Mouse (Mus musculus) embryonic facial prominence, embryonic 12.5 days (tissue): ENCODE results near the gene Adamtsl1. TPM values are rescaled to one million over a fixed set of nuclear protein-coding genes. Genes with fewer than 3 reads are reported as not detected.

Source experiments
- ATAC-seq: fragments of 200-750 bp; cut with Nextera tagmentation; 2 replicates; pipeline ENCODE4 v1.8.0; 2017; ENCODE audit not compliant: insufficient number of reproducible peaks, insufficient read depth, low FRiP score, low TSS enrichment
- H3K27ac ChIP-seq: fragments of 300-500 bp; sonication (generic); 2 replicates; pipeline ENCODE4 v1.5.1; 2016; ENCODE audit warnings: mild to moderate bottlenecking
- H3K27me3 ChIP-seq: fragments of 300-500 bp; sonication (generic); 2 replicates; pipeline ENCODE4 v1.6.1; 2016; ENCODE audit warnings: mild to moderate bottlenecking, moderate library complexity
- H3K36me3 ChIP-seq: fragments of 300-500 bp; sonication (generic); 2 replicates; pipeline ENCODE4 v1.6.1; 2016; ENCODE audit warnings: mild to moderate bottlenecking
- H3K4me1 ChIP-seq: fragments of 300-500 bp; sonication (generic); 2 replicates; pipeline ENCODE4 v1.6.1; 2016
- H3K4me2 ChIP-seq: fragments of 300-500 bp; sonication (generic); replicated peaks from 2 replicates; pipeline ENCODE4 v1.6.1; 2016; ENCODE audit warnings: mild to moderate bottlenecking, moderate library complexity
- H3K4me3 ChIP-seq: fragments of 300-500 bp; sonication (generic); 2 replicates; pipeline ENCODE4 v1.5.1; 2016; ENCODE audit warnings: mild to moderate bottlenecking
- H3K9ac ChIP-seq: fragments of 300-500 bp; sonication (generic); 2 replicates; pipeline ENCODE4 v1.6.1; 2016; ENCODE audit warnings: mild to moderate bottlenecking, moderate library complexity
- H3K9me3 ChIP-seq: fragments of 300-500 bp; sonication (generic); 2 replicates; pipeline ENCODE4 v1.6.1; 2016; ENCODE audit warnings: mild to moderate bottlenecking, moderate library complexity
- WGBS: fragments of 180-500 bp; shearing (Covaris S2); methylation state at CpG from one replicate; pipeline ENCODE4 v1.1.7; 2016; 5-methylcytosine and 5-hydroxymethylcytosine counted together
- polyA plus RNA-seq: library from polyadenylated mRNA; unstranded; fragments of >200 nt; fragmentation: Nextera tagmentation; extraction: Ambion mirVana; gene quantifications from 2 replicates; pipeline ENCODE4 v1.2.1, GENCODE M21; 2016

Adamtsl1 gene
- polyA plus RNA-seq, 1 experiment from 2014 or later = 38.3 TPM

DNA sequence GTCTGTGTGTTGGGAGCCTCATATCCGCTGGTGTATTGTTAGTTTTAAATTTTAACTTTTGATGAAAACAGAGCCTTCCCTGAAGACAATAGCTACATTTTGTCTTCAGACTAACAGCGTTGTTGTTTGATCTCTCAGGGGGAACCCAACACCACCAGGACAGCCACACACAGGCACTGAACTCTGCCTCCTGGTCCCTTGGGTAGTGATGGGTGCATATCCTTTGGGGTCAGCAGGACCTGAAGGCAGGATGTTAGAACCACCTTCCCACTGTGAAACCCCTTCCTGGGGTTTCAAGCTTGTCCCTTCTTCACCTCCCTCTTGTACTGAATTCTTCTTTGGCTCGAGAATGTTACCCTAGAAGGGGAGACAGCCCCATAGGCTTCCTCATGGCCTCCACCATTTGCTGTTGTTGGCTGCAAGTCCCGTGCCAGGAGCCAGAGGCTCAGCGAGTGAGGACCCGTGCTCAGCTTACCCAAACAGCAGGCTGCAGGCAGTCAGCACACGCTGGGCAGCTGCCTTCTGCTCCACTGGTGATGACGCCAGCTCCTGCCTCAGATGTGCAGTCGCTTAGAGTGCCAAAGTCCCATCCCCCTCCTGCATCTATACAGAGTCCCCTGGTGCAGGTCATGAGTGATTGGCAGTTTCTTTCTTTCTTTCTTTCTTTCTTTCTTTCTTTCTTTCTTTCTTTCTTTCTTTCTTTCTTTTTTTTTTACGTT lies 506.6 kb downstream of the Adamtsl1 start:
- 56% methylated on average over 10 of the region's 10 CpGs for WGBS
- peak; percentile 28; the same call in 1 of the 2 replicates for ATAC-seq
- H3K27ac ChIP-seq = no peak overlapping the region
- H3K9me3 ChIP-seq = no peaks in the 10 kb centered on the region
- no peaks in the 10 kb centered on the region for H3K27me3 ChIP-seq
- peaks cover 4% of the 10 kb centered on the region; the same call in 1 of the 2 replicates for H3K4me1 ChIP-seq
- H3K9ac ChIP-seq = no peak overlapping the region
- no peak overlapping the region for H3K4me3 ChIP-seq
- no peaks in the 10 kb centered on the region for H3K36me3 ChIP-seq
- no peak overlapping the region for H3K4me2 ChIP-seq

DNA sequence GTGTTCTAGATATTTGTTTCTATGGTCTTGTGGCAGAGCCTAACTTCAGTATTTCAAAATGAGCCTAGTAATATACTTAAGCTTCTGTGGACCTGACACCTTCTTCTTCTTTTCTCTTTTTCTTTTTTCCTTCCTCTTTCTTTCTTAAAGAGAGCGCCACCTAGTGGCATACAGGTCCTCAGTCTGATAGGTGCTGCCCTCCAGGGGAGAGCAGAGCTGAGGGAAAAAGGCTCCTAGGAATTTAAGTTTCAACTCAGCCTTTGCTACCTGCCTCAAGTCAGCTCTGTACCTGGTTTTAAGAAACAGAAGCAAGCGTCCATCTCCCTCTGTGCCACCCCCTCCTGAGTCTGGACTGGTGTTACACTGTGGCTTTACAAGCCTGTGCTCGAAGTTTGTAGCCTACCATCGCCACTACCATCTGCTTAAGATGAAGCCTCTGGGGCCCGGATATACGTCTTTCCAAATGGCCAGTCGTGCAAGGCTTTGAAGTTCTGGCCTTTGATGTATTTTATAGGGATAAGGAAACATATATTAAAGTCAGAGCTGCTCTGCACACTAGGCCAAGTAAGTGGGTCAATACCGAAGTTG lies 510.7 kb downstream of the Adamtsl1 start:
- no peaks in the 10 kb centered on the region for H3K36me3 ChIP-seq
- no peak overlapping the region for H3K9ac ChIP-seq
- H3K9me3 ChIP-seq = no peaks in the 10 kb centered on the region
- no peak overlapping the region for H3K27ac ChIP-seq
- 54% methylated on average over 8 of the region's 8 CpGs for WGBS
- no peak overlapping the region for H3K4me3 ChIP-seq
- no peak for ATAC-seq
- H3K4me1 ChIP-seq = peaks cover 4% of the 10 kb centered on the region; the same call in 1 of the 2 replicates
- H3K4me2 ChIP-seq = no peak overlapping the region
- H3K27me3 ChIP-seq = no peaks in the 10 kb centered on the region

DNA sequence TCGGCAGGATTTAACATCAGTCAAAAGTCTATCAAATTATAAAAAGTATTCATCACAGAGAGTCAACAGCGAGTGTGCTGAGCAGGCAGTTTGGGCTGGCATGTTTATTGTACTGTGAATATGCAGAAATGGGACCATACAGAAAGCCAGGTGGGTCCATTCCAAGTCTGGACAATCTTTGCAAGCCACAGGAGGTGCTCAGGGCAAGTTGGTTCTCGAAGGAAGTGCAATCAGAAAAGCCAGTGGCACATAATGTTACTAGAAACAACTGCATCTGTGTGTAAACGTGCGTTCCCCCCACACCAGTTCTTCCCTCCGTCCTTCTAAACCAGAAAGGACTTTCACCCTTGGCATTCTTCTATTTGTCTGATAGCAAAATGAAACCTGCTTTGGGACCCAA lies 515.5 kb downstream of the Adamtsl1 start:
- ATAC-seq = no peak
- Histone ChIP-seq H3K27me3 (no peaks in the 10 kb centered on the region), H3K9me3 (no peaks in the 10 kb centered on the region), H3K4me3 (no peak overlapping the region), H3K27ac (no peak overlapping the region), H3K4me2 (no peak overlapping the region), H3K4me1 (no peaks in the 10 kb centered on the region), H3K36me3 (no peaks in the 10 kb centered on the region), H3K9ac (no peak overlapping the region)
- 80% methylated on average over 6 of the region's 6 CpGs for WGBS

DNA sequence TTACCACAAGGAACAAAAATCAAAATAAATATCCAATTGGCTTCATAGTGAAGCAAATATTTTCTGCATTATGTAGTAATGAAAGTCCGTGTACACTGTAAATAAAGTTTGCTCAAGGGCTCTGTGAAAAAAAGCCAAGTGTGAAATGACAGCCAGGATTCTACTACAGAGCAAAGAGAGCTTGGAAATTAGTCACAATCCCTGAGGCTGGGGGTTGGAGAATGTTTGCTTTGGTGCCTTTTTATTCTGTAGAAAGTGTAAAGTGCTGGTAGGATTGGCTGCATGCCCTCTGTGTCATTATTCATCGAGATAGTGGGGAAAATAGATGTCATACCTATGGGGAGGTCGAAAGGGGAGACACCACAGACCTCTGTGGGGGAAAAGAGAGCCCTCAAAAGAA lies 516.2 kb downstream of the Adamtsl1 start:
- H3K9ac ChIP-seq = no peak overlapping the region
- H3K4me3 ChIP-seq = no peak overlapping the region
- H3K27me3 ChIP-seq = no peaks in the 10 kb centered on the region
- no peaks in the 10 kb centered on the region for H3K9me3 ChIP-seq
- no peak overlapping the region for H3K4me2 ChIP-seq
- H3K4me1 ChIP-seq = no peaks in the 10 kb centered on the region
- no peak overlapping the region for H3K27ac ChIP-seq
- 44% methylated on average over 3 of the region's 3 CpGs for WGBS
- no peak for ATAC-seq
- H3K36me3 ChIP-seq = no peaks in the 10 kb centered on the region

DNA sequence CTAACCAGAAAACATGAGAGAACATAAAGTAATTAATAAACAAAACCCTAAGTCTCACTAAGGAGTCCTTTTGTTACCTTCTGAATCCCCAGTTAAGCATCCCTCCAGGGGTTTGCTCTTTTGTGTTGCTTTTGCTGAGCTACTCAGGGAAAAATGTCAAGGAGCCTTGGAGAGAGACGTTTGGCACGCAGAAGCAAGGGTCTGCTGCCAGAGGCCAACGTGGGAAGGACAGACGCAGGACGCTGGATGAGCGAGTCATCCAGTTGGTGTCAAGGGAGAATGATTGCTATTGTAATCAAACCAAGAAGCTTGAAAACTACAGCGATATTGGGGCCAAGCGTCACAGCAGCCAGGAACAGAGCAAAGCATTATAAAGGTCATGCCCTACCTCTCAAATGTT lies 517.1 kb downstream of the Adamtsl1 start:
- Histone ChIP-seq H3K36me3 (no peaks in the 10 kb centered on the region), H3K4me1 (no peaks in the 10 kb centered on the region), H3K9ac (no peak overlapping the region), H3K27me3 (no peaks in the 10 kb centered on the region), H3K4me2 (no peak overlapping the region), H3K27ac (no peak overlapping the region), H3K4me3 (no peak overlapping the region), H3K9me3 (no peaks in the 10 kb centered on the region)
- ATAC-seq = no peak
- 15% methylated on average over 8 of the region's 8 CpGs for WGBS

DNA sequence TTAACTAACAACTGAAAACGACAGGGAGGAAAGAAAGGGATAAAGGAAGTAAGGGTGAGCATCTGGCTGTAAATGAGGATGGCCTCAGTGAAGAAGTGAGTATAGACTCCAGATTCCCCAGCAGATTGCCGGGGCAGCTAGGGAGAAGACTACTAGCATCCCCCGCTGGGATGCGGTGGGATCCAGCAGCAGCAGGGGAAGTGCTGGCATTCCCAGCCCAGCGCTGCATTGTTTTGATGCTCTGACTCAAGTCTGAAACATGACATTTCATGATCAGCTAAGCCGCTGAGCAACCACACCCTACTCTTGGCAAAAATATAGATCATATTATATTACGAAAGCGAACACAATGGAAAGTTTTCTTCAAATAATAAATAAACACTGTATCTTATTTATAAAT lies 526.9 kb downstream of the Adamtsl1 start:
- WGBS = 32% methylated on average over 8 of the region's 8 CpGs

DNA sequence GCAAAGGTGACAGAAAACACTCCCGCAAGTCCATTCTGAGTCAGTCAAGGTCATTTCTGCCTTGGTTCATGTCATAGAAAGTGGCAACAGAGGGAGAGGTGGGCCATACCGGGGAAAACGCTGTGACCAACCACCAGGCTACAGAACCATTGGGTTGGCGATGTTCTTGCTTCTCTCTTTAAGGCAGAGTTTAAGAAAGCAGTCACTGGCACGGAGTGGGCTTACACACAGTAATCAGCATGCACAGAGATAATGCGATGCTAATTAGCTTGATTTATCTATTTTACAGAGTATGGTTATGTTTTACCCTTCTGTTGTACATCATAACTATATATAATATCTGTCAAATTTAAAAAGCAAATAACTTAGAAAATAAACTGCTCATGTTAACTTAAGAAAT lies 531.5 kb downstream of the Adamtsl1 start:
- Histone ChIP-seq H3K27ac (no peak overlapping the region), H3K36me3 (no peaks in the 10 kb centered on the region), H3K4me2 (no peak overlapping the region), H3K4me3 (no peak overlapping the region), H3K9me3 (no peaks in the 10 kb centered on the region), H3K9ac (no peak overlapping the region), H3K4me1 (0 out of 2 replicates have a peak, but pooled peaks cover 2% of the 10 kb centered on the region), H3K27me3 (no peaks in the 10 kb centered on the region)
- WGBS = 92% methylated on average over 6 of the region's 6 CpGs
- no peak for ATAC-seq

More for the DNA sequence above, 526.9 kb downstream of the Adamtsl1 start:
- 0 out of 2 replicates have a peak, but pooled peaks cover 2% of the 10 kb centered on the region for H3K4me1 ChIP-seq
- no peak overlapping the region for H3K27ac ChIP-seq
- no peaks in the 10 kb centered on the region for H3K27me3 ChIP-seq
- H3K4me2 ChIP-seq = no peak overlapping the region
- no peak overlapping the region for H3K4me3 ChIP-seq
- no peaks in the 10 kb centered on the region for H3K36me3 ChIP-seq
- ATAC-seq = no peak
- H3K9ac ChIP-seq = no peak overlapping the region
- no peaks in the 10 kb centered on the region for H3K9me3 ChIP-seq

DNA sequence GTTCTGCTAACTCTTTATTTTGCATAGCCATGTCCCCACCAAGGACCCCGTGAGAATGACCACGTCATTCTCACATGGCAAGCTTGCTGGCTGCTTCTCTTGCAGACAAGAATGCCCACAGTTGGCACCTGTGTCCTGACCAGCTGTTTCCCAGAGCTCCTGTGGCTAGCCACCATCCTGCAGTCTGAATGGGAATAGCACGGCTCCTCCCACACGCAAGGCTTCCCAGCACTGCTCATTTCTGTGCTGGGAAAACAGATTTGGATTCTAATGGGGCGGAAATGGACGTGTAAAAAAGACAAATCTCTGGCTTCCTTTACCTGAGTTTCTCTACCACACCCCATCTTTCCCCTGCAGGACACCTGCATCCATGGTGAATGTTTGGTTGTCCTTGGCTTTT lies 531.9 kb downstream of the Adamtsl1 start:
- H3K9me3 ChIP-seq = no peaks in the 10 kb centered on the region
- H3K4me3 ChIP-seq = no peak overlapping the region
- H3K4me2 ChIP-seq = no peak overlapping the region
- H3K9ac ChIP-seq = no peak overlapping the region
- 0 out of 2 replicates have a peak, but pooled peaks cover 2% of the 10 kb centered on the region for H3K4me1 ChIP-seq
- no peak overlapping the region for H3K27ac ChIP-seq
- no peaks in the 10 kb centered on the region for H3K36me3 ChIP-seq
- no peaks in the 10 kb centered on the region for H3K27me3 ChIP-seq
- ATAC-seq = no peak
- 83% methylated on average over 6 of the region's 6 CpGs for WGBS

DNA sequence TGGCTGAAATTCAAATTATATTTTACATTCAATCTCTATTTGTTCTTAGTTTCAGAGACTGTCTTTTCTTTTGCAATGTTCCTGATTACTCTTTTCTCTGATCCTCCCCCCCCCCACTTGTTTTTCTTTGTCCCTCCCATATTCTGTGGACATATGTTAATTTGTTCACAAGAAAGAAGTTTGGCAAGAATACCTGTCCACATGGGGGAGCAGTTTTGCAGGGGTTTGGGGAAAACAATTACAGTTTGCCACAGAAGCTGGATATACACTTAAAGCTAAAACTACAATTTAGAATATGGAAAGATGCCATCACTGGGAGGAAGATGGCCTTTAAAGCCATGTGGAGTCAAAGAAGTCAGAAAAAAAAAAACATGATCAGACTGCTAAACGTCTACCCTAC lies 532.9 kb downstream of the Adamtsl1 start:
- Histone ChIP-seq H3K9ac (no peak overlapping the region), H3K27ac (no peak overlapping the region), H3K4me1 (no peaks in the 10 kb centered on the region), H3K4me2 (no peak overlapping the region), H3K4me3 (no peak overlapping the region), H3K9me3 (no peaks in the 10 kb centered on the region), H3K36me3 (no peaks in the 10 kb centered on the region), H3K27me3 (no peaks in the 10 kb centered on the region)
- no peak for ATAC-seq
- WGBS = 86% methylated on average over 1 of the region's 1 CpGs

DNA sequence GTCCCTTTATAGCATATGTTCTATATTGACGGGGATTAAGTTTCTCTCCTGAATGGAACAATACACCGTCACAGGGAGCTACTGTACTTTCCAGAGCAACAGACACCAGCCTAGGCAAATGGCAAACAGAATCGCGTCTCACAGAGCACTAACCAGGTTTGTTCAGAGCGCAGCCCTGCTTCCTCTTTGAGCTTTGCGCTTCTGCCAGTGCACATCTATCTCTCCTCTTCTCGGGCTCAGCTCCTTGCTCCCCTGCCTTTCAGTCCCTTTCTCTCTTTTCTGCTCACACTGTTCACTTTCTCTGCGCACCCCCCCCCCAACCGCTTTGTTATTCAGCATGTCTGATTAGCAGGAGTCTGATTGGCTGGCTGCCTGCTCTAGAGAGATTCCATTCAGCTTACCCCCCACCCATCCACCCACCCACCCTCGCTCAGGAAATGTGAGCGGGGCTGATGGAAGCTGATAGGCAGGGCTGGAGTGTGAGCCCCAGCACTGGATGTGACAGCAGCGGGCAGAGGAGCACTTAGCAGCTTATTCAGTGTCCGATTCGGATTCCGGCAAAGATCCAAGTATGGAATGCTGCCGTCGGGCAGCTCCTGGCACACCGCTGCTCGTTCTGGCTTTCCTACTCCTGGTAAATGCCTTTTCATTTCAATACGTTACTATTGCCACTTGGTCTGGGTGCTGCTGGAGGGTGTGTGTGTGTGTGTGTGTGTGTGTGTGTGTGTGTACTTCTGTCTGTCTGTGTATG lies 539.7 kb downstream of the Adamtsl1 start:
- WGBS = 0% methylated on average over 20 of the region's 20 CpGs
- Histone ChIP-seq H3K27me3 (no peaks in the 10 kb centered on the region), H3K9ac (peak overlapping the region; percentile 2; the same call in 1 of the 2 replicates), H3K4me2 (peak overlapping the region; percentile 50), H3K36me3 (no peaks in the 10 kb centered on the region), H3K4me1 (peaks cover 7% of the 10 kb centered on the region), H3K9me3 (no peaks in the 10 kb centered on the region), H3K4me3 (peak overlapping the region; percentile 44), H3K27ac (peak overlapping the region; percentile 85)
- ATAC-seq = peak; percentile 98

DNA sequence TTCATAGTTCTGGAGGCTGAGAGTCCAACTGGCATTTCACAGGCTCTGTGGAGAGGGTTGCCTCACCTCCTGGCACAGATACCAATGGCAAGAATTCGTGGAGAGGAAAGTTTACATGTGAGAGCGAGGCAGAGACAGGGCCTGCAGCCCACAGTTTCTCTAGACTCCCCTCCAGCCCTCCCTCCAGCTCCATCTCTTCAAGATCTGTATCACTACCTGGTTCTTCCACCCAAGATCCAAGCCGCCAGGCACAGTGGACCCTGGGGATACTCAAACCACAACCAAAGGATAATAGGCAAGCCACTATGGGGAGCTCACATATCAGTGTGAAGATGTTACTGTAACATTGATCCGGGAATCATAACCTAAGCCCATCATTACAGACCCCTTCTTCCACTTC lies 546.6 kb downstream of the Adamtsl1 start:
- Histone ChIP-seq H3K4me3 (no peak overlapping the region), H3K9ac (no peak overlapping the region), H3K27me3 (no peaks in the 10 kb centered on the region), H3K36me3 (no peaks in the 10 kb centered on the region), H3K27ac (no peak overlapping the region), H3K9me3 (no peaks in the 10 kb centered on the region), H3K4me1 (no peaks in the 10 kb centered on the region; the same call in 1 of the 2 replicates), H3K4me2 (no peak overlapping the region)
- ATAC-seq = no peak
- 78% methylated on average over 4 of the region's 4 CpGs for WGBS

DNA sequence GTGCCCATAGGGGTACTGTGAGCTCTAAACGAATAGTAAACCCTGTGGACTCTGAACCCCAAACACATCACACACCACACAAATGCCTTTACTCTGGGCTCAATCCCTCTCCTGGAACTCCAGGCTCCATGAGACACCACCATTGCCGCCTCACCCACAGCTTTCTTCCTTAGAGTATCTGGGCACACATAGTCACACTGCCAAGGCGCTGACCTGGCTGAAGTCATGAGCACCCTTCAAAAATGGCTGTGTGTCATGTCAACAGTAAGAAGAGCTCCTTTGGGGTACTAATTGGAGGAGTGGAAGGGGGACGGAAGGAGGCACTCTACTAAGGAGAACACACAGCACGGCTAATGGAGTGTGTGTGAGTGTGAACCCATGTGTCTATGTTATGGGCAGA lies 554.4 kb downstream of the Adamtsl1 start:
- 89% methylated on average over 5 of the region's 5 CpGs for WGBS
- H3K9ac ChIP-seq = no peak overlapping the region

More for the DNA sequence above, 554.4 kb downstream of the Adamtsl1 start:
- Histone ChIP-seq H3K4me2 (no peak overlapping the region), H3K9me3 (no peaks in the 10 kb centered on the region), H3K36me3 (no peaks in the 10 kb centered on the region), H3K27ac (no peak overlapping the region), H3K4me3 (no peak overlapping the region), H3K27me3 (no peaks in the 10 kb centered on the region), H3K4me1 (peaks cover 9% of the 10 kb centered on the region)
- ATAC-seq = no peak
